Mouse (Mus musculus): ENCODE results near the gene Kat6b.
"Not testable (repeated sequence)": the region's sequence is repeated elsewhere in the genome, so short reads cannot be mapped to it uniquely, and the experiment has no call there.

Kat6b gene

DNA sequence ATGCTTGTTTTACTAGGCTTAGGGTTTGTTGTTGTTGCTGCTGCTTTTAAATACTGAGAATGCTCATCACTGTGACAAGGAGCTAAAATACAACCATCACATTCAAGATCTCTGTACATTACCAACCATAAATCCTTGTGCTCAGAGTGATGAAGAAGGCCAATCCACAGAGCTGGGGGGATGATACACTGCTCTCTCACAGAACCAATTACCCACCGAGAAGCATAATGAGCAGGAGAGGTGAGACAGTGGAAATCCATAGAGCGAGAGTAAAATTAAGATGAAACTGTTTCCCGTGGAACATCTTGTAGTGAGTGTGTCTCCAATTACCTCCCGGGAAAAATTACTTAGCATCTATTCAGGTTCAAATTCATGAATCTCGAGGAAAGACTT lies 118.9 kb downstream of the Kat6b start:
- DNase-seq: no peak

DNA sequence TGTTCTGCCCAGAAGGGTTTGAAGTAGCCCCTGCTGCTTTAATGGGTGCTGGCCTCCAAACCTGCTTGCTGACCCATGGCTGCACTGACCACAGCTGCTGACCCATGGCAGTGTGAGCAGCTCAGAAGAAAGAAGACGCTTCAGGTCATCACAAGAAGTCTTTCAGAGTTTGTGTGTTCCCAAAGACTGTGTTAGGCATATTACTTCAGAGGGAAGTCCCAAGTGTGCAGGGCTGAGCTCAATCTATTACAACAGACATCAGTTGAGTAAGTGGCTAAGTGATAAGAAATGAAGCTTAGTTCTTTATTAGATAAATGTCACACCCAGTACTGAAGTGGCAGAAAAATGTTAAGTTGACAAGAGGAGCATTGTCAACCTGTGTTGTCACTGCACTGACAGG lies 119.4 kb downstream of the Kat6b start:
- no peak for DNase-seq

DNA sequence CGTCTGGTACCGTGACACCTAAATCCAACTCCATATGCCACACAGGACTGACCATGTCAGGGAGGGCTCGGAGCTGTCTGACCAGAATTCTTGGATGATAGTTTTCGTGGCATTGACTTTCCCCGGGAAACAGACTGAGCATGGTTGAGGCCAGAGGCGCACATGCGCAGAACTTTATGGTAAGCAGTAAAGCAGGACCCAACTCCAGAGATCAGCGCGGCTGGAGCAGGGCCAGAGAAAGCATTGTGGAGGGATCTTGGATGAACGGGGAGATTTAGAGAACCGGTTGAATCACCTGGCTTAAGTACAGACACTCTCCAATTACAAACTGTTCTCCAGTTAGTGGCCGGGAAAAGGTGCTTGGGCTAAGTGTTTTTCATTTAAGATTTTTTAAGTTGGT lies 120.9 kb downstream of the Kat6b start:
- DNase-seq: no peak

DNA sequence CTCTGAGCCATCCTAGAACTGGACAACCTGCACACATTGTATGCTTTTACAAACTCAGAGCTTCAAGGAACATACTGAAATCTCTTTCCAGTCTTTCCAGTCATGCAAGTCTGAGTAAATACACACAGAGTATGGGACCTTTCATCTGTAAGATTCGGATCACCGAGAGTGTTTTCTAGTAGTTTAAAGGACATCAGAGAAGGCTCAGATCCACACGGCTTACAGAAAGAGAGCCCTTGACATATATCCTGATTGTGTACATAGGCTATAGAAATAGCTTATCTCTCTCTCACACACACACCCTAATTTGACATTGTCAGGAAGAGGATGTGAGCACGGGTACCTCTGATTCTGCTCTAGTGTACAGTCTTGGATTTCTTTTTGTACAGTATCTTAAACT lies 121.7 kb downstream of the Kat6b start:
- no peak for DNase-seq

DNA sequence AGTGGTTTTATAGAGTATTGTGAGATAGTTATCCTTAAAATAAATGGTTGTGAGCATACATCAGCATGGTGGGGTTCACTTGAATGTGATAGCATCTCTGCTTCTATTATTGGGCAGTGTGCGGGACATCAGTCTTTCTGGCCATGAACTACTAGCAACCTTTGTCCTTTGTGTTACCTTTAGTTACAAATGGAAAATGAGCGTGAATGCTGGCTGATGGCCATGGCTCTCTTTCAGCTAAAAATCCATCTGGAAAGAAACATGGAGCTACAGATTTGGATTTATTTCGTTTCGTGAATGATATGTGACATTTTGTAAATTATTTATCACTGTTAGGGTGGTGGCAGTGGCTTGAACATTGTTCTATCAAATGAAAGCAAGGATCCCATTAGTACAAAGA lies 126.5 kb downstream of the Kat6b start:
- DNase-seq: no peak

DNA sequence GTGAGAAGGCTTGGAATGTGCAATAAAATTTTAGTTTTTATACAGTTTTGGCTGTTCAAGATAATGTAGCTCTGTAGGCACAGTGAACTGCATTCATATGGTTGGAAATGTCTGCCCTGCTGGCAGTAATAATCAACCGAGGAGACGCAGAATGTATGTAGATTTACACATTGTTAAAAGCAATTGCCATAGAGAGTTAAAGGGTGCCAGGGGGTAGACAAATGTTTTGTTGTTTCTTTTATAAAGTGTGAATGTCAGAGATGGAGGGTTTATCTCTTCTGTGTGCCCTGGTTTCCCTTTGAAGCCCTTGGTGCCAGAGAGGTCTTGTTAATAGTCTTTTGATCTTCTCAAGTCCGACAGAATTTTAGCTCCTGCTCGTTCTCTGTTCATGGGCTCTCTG lies 127.7 kb downstream of the Kat6b start:
- no peak for DNase-seq

DNA sequence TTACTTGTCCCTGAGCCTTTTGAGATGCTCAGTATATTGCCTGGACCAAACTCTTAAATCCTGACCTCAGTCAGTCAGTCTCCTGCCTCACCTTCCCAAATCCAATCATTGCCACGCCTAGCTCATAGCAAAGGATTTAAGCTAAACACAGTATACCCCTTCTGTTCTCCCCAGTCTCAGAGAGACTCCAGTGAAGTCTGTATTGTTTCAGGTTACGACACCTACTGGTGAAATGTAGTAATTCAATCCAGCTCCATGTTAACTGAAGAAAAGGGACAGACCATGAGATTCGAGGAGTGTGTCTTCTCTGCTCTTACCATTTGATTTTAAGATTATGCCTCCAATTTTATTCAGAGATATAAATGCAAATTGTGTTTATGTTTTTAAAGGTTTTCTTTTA lies 129.0 kb downstream of the Kat6b start:
- DNase-seq: peak; percentile 50

DNA sequence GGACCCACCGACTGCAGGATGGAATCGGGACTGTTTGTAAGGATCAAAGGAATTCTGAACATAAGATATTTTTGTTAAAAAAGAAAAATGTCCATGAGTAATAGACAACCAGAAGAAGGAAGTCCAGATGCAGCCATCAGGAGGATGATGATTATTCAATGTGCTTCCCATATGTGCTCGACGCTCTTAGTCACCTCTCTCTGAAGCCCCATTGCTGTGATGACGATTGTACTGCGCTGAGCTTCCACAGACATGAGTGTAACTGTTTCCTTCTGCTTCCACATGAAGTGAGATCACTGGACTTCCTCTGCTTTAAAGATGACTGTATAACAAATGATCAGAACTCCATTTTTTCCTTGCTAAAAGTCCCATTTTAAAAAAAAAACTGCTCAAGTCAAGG lies 131.8 kb downstream of the Kat6b start:
- no peak for DNase-seq

DNA sequence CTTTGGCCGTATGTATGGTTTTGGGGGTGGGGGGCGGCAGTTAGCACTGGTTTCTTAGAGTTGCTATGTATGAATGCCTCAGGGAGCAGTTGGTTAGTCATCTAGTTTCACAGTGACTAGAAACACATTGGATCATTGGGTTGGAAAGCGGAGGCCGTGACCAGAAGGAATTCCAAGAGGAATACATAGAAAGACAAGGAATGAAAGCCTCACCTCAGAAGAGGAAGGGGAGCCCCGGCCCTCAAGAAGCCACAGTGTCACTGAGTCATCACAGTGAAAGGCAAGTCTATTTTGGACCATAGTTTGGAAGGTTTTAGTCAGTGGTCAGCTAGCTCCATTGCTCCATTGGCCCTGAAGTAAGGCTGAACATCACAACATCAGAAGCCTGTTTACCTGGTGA lies 132.9 kb downstream of the Kat6b start:
- no peak for DNase-seq

DNA sequence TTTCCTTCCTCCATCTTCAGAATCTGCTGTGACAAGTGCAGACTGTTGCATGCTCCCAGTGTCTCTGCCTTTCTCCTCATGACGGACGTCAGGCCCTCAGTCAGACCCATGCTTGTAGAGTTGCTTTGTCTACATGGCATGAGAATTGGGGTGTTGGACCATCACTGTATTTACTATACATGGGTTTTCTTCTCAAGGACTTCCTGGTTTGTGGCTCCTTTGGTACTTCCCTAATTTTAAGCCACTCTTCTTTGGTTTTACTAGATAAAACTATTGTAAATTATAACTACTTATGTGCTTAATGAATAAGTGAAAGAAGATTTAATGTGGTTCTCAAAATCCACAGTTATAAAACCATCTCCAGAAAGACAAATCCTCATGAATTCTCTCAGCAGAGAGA lies 134.6 kb downstream of the Kat6b start:
- no peak for DNase-seq

DNA sequence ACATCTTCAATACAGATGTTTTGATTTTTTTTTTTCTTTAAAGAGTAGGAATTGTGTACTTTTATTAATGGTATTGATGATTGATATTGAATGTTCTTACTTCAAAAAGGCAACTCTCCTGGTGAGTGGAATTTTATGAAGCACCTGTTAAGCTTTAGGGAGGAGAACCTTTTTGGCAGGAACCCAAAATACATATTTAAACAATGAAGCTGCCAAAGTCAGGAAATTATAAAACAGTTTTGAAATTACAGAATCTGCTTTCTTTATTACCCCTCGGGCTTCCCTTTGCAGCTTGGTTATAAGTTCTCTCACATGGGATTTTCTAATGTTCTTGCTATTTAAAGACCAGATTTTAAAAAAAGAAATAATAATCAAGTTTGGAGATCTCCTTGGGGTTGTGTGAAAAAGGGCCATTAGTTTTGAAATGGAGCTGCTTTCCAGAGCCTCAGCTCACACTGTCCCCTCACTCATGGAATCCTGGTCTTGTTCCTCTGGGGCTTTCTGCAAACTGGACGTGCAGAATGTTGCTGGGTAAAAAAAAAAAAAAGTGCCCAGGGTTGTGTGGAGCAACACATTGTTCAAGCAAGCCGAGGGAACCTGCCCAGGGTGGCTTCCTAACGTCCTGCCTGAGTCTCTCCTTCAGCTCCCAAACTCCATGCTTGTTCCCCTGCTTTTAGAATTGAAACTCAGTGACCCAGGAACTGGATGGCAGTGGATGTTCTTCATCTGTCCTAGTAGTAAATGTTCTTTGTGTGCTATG lies 136.2 kb downstream of the Kat6b start:
- DNase-seq: no peak

DNA sequence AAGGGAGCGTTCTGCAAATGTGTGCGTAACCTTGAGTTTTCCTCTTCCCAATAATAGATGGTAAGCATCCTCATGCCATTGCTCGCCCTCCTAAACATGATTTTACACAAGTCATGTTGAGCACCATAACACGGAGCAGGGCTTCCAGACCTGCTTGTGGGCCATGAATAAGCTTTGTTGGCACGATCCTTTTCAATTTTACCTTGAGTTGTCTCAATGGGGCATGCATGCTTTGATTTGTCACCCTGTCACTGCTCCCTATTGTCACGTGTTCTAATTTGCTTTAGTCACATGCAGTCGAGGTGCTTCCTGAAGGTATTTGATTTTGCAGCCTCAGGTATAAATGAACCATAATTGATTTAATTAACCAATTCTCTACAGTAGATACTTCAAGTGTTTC lies 138.7 kb downstream of the Kat6b start:
- no peak for DNase-seq

DNA sequence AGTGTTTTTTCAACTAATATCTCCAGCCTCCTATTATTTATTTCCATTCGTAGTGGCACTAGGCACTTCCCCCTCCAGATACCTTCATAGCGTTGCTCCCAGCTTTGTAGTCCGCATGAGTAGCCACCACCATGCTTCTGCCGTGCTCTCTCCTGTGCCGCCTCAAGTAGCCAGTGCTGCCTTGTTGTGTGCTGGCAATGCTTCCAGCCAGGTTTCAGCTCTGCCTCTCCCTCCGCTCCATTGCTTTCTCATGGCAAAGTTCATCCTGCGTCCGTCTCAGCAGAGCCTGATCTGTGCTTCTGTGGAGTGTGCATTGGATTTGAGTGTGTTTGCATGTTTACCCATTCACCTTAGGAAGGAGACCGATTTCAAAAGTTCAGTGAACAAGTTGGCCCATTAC lies 144.7 kb downstream of the Kat6b start:
- DNase-seq: no peak

DNA sequence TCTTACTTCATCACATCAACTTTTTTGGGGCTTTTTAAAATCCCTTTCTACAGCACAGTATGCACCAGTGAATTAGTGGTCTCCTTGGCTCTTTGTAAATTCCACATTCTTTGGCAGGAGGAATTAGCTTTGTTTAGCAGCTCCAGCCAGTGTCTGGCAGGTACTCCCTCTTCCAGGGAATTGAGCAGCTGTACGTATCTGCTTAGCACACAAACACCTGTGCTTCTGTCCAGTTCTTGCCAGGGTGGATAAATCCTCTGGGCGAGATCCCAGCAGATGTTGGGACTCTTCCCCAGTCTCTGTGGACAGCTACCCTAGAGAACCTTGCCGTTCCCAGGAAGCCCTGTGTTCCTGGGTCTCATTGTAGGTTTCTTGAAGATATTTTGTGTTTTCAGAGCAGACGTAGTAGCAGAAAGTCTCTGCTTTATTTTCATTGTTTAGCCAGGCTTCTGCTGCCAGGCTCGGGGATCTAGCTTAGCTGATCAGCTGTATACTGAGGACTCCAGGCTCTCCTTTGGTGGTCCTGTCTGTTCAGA lies 150.5 kb downstream of the Kat6b start:
- no peak for DNase-seq

DNA sequence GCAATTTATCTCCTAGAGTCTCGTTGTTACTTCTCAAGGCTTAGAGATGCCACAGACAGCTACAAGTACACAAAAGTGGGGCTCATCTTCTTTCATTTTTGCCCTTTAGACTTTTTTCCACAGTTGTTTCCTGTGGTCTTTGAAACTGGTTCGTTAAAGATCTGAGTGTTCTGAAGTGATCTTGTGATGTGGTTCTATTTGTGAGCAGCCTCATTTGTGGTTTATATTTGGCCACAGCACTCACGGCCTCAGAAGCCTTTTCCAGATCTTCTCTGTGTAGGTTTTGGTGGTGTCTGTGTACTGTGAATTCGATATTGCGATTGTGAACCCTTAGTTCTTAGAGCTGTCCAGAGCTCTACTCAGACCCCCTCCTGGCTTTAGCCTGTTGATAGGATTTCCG lies 155.3 kb downstream of the Kat6b start:
- DNase-seq: no peak

DNA sequence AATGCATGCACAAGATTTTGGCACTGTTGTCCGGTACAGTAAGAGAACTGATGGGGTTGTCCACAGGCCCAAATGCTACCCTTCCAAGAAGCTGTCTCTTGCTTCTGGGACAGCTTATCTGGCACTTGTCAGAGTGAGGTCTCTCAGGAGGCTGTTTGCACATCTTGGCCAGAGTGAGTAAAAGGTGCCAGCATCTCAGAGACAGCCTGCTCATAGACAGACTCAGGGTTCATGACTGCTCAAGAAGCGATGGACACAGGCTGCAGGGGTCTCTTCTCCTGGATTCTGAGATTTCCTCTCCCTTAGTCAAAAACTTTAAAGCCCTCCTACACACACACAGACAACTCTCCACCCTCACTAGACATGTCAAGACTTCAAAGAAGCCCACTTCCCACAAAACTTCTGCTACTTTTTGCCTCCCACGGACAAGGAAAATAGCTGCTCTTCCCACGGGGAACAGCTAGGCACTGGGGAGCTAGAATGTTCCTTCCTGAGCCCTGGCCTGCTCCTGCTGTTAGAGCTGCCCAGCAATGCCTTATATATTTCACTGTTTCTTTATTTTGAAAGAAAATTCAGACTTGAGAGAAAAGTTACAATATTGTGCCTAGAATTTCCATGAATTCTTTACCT lies 159.7 kb downstream of the Kat6b start:
- DNase-seq: no peak

DNA sequence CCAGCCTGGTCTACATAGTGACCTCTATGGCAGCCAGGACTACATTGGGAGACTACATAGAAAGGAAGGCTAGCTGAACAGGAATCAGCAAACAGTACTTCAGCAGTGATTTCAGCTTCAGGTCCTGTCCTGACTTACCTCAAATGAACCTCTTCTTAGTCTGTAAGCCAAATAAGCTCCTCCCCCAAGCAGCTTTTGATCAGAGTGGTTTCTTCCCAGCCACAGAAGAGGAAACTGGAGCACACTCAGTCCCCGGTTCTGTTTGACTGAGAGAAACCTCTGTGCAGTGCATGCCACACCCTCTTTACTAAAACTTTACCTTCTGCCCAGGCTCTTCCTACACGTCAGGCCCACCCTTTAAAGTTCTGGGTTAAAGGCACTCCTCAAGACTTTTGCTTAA lies 172.6 kb downstream of the Kat6b start:
- peak; percentile 21 for DNase-seq

DNA sequence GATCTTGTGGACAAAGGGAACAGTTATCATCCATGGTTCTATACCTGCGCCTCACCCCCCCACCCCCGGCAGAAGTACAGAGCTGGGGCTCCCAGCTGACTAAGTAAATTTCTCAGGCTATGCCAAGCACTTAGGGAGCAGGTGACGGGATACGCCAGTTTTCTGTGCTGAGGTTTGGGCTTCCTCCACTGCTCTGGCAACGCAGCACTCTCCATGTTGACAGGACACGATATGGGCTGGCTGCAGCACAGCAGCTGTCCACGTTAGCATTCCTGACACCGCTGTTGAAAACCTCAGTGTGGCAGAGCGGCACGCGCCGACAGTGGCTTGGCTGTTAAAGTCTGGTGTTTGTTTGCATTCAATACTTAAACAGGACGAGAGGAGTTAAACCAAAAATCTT lies 177.9 kb downstream of the Kat6b start:
- DNase-seq: no peak

DNA sequence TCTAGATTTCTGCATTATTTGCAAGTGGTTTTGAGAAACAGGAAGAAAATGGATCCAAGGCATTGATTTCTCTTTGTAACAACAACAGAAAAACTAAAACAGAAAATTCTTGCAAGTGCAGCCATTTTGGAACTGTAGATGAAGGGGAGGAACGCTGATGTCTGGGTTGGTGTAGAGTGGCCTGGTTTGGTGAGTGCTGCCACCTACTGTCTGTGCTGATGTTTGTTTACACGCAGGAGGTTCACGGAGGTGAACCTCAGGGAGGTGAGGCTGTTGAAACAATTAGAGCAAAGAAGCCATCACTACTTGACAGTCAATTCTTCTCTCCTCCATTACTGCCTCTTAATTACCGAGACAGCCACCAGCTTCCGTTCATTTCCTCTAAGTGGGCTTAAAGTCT lies 178.4 kb downstream of the Kat6b start:
- peak; percentile 68 for DNase-seq

DNA sequence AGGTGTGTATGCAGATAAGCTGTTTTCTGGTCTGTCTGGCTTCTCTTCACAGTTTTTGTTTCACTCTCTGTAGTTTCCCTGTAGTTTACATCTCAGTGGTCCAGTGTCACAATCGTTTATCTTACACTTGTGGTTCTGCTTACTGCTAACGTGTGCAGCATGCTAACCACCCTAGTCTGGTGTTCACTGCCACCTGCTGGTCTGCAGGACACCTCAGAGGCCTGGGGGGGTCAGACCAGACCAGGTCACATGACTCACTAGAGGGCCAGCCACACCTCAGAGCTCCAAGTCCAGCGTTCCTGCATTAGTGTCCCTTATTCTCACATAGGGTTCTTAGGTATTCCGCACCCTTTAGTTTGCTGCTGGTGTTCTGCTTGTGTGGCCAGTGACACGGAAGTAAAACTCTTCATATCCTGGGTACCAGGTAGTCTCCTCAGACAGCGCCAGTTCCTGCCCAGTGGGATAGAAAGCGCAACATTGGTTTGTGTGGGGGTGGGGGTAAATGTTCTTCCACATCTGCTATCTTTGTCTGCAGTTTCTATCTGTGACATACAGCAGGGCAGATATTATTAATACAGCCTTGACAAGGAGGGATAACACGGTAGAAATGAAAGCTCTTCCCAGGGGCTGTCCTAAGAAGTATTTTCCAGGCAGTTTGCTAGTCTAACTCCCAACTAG lies 181.4 kb downstream of the Kat6b start:
- DNase-seq: peak; percentile 37

DNA sequence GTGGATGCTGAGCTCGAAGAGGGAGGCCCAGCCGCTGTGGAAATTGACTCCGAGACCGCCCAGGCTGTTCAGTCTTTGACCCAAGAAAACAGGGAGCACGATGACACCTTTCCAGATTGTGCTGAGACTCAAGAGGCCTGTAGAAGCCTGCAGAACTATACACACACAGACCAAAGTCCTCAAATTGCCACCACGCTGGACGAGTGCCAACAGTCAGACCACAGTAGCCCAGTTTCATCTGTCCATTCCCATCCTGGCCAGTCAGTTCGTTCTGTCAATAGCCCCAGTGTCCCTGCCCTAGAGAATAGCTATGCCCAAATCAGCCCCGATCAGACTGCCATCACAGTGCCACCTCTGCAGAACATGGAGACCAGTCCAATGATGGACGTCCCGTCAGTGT lies 188.0 kb downstream of the Kat6b start:
- peak; percentile 32 for DNase-seq

DNA sequence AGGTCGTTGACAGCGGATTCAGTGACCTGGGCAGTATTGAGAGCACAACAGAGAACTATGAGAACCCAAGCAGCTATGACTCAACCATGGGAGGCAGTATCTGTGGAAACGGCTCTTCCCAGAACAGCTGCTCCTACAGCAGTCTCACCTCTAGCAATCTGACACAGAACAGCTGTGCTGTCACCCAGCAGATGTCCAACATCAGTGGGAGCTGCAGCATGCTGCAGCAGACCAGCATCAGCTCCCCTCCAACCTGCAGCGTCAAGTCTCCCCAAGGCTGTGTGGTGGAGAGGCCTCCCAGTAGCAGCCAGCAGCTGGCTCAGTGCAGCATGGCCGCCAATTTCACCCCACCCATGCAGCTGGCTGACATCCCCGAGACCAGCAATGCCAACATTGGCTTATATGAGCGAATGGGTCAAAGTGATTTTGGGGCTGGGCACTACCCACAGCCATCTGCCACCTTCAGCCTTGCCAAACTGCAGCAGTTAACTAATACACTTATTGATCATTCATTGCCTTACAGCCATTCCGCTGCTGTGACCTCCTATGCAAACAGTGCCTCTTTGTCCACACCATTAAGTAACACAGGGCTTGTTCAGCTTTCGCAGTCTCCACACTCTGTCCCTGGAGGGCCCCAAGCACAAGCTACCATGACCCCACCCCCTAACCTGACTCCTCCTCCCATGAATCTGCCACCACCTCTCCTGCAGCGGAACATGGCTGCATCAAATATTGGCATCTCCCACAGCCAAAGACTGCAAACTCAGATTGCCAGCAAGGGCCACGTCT lies 188.6 kb downstream of the Kat6b start:
- DNase-seq: peak; percentile 56

DNA sequence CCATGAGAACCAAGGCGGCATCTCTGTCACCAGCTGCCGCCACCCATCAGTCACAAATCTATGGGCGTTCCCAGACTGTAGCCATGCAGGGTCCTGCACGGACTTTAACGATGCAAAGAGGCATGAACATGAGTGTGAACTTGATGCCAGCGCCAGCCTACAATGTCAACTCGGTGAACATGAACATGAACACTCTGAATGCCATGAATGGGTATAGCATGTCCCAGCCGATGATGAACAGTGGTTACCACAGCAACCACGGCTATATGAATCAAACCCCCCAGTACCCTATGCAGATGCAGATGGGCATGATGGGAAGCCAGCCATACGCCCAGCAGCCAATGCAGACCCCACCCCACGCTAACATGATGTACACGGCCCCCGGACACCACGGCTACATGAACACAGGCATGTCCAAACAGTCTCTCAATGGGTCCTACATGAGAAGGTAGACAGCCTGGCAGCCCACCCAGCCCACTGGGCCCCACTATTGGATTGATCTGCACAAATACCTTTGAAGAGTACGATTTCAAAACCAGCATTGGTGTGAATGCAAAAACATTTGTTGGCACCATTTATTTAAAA lies 189.3 kb downstream of the Kat6b start:
- not testable (repeated sequence) for DNase-seq

Measured in lung, postnatal 14 days (tissue).